Mouse (Mus musculus) left cerebral cortex, postnatal 4 days (tissue): ENCODE measurements around the gene AL731706.2. TPM values are rescaled to one million over a fixed set of nuclear protein-coding genes. Genes with fewer than 3 reads are reported as not detected.

ENCODE experiments used
- total RNA-seq, 2 experiments: library from RNA; stranded (reverse); gene quantifications; 2 replicates each; pipeline ENCODE4 v1.2.3; 2021

AL731706.2 gene
- total RNA-seq, 2 experiments from 2014 or later: not detected

Other genes starting within 250 kb of the AL731706.2 start
- gene Snap25, start 172.2 kb downstream of the AL731706.2 start, total RNA-seq: 100 to 1,000 TPM; 526 to 550 TPM
- 10 to 100 TPM; 11.5 to 12.3 TPM for gene Slx4ip, start 5.5 kb upstream of the AL731706.2 start, total RNA-seq
- gene AL731706.1, start 5.7 kb upstream of the AL731706.2 start, total RNA-seq: 10 to 100 TPM; 11.6 to 16.5 TPM
- 10 to 100 TPM; 14.4 to 17.7 TPM for gene Mkks, start 5.7 kb upstream of the AL731706.2 start, total RNA-seq
- gene Jag1, start 231.0 kb upstream of the AL731706.2 start, total RNA-seq: 1 to 10 TPM; 9.5 to 9.6 TPM